In genomic region chr3:152783792-152784191, GRCm38 (mm10) we compare ENCODE assay signal across 8 mouse cellular contexts.
DNase-seq lines count a peak whose midpoint lies in the region.

No protein-coding gene starts in this region.

- intact Hi-C loops in heart, postnatal 10 days (cut with DNase I): loop anchor here (1.0 to 5.0 kb wide), 5 partner anchors 175 to 1024 kb away; no protein-coding TSS in a partner anchor

- H3K4me3 ChIP-seq in embryonic facial prominence, embryonic 10.5 days: no peak overlapping the region

- H3K9me3 ChIP-seq in embryonic facial prominence, embryonic 10.5 days: no peaks in the 10 kb centered on the region

- 0 out of 2 replicates have a peak, but pooled peaks cover 3% of the 10 kb centered on the region for H3K4me1 ChIP-seq in embryonic facial prominence, embryonic 10.5 days

- peak; percentile 68 for DNase-seq in ES-CJ7 (ENCODE audit: low read depth, low spot score)
- peak; percentile 76 for DNase-seq in adrenal gland, postnatal 25 days
- peak; percentile 81 for DNase-seq in embryonic facial prominence, embryonic 10.5 days (ENCODE audit: low spot score)
- DNase-seq in heart, postnatal 10 days: peak; percentile 63 to 83
- DNase-seq in kidney, postnatal 36 days: peak; percentile 67 to 91
- peak; percentile 76 for DNase-seq in lung, postnatal 10 days
- DNase-seq in retina, postnatal 1 day: peak; percentile 87
- DNase-seq in yolk sac, embryonic 10.5 days (ENCODE audit: low spot score): peak; percentile 42

- peaks cover 10% of the 10 kb centered on the region; the same call in 1 of the 2 replicates for H3K36me3 ChIP-seq in embryonic facial prominence, embryonic 10.5 days (replicated peaks)

- no peaks in the 10 kb centered on the region for H3K27me3 ChIP-seq in embryonic facial prominence, embryonic 10.5 days (replicated peaks; ENCODE audit: low read depth, poor library complexity, severe bottlenecking)

- 29% methylated on average over 7 of the region's 7 CpGs for WGBS in embryonic facial prominence, embryonic 10.5 days

- no peak overlapping the region for H3K27ac ChIP-seq in embryonic facial prominence, embryonic 10.5 days (replicated peaks)
